Comparison of ENCODE assay signal across 8 mouse cellular contexts in genomic region chr1:36492416-36493139, GRCm38 (mm10). TPM values are rescaled to one million over a fixed set of nuclear protein-coding genes. Genes with fewer than 3 reads are reported as not detected.
DNase-seq lines count a peak whose midpoint lies in the region; ATAC-seq lines count a peak whose summit lies in the region.

No protein-coding gene starts in this region.

- H3K9ac ChIP-seq in hindbrain, embryonic 13.5 days: 0 out of 2 replicates have a peak overlapping the region, but pooled peaks have one; percentile 29
- H3K9ac ChIP-seq in liver, embryonic 11.5 days (ENCODE audit: low read depth, low read length): no peak overlapping the region

- H3K4me1 ChIP-seq in hindbrain, embryonic 13.5 days (replicated peaks): peaks cover 6% of the 10 kb centered on the region; the same call in 1 of the 2 replicates
- H3K4me1 ChIP-seq in liver, embryonic 11.5 days (replicated peaks; ENCODE audit: control insufficient read depth, insufficient read depth, low read length): no peaks in the 10 kb centered on the region

- no peaks in the 10 kb centered on the region for H3K27me3 ChIP-seq in hindbrain, embryonic 13.5 days
- H3K27me3 ChIP-seq in liver, embryonic 11.5 days (replicated peaks; ENCODE audit: control insufficient read depth, insufficient read depth, low read length): no peaks in the 10 kb centered on the region

- DNase-seq in MN1 (ENCODE audit: low spot score): peak; percentile 82
- DNase-seq in cerebellum, adult 11-12 months: peak; percentile 94
- peak; percentile 83 for DNase-seq in gastrocnemius, adult 18-20 months (ENCODE audit: low spot score)
- DNase-seq in liver, embryonic 11.5 days (ENCODE audit: low spot score): no peak
- peak; percentile 76 for DNase-seq in retina, postnatal 7 days (ENCODE audit: low read depth, low spot score)
- no peak for DNase-seq in thymus, postnatal 4 days
- no peak for DNase-seq in layer of hippocampus, postnatal 10 days (ENCODE audit: low spot score in 2 of 2)

- no peaks in the 10 kb centered on the region for H3K36me3 ChIP-seq in hindbrain, embryonic 13.5 days
- H3K36me3 ChIP-seq in liver, embryonic 11.5 days (ENCODE audit: control insufficient read depth, insufficient read depth, low read length): no peaks in the 10 kb centered on the region

- H3K4me2 ChIP-seq in hindbrain, embryonic 13.5 days: no peak overlapping the region
- H3K4me2 ChIP-seq in liver, embryonic 11.5 days: no peak overlapping the region

- no peak overlapping the region for H3K27ac ChIP-seq in hindbrain, embryonic 13.5 days
- no peak overlapping the region for H3K27ac ChIP-seq in liver, embryonic 11.5 days (ENCODE audit: low read depth, low read length)

- ATAC-seq in hindbrain, embryonic 13.5 days (ENCODE audit: low FRiP score): 0 out of 2 replicates have a peak, but pooled peaks have one; percentile 13
- 0 out of 2 replicates have a peak, but pooled peaks have one; percentile 39 for ATAC-seq in liver, embryonic 11.5 days (replicated peaks; ENCODE audit: low FRiP score)

- no peak overlapping the region for H3K4me3 ChIP-seq in hindbrain, embryonic 13.5 days
- H3K4me3 ChIP-seq in liver, embryonic 11.5 days (ENCODE audit: low read depth, low read length): no peak overlapping the region

- 57% methylated on average over 9 of the region's 9 CpGs for WGBS in hindbrain, embryonic 13.5 days
- WGBS in liver, embryonic 11.5 days: 54% methylated on average over 9 of the region's 9 CpGs

- no peaks in the 10 kb centered on the region for H3K9me3 ChIP-seq in hindbrain, embryonic 13.5 days
- H3K9me3 ChIP-seq in liver, embryonic 11.5 days (ENCODE audit: control insufficient read depth, low read length): no peaks in the 10 kb centered on the region

RNA-seq across cellular contexts. Expression of gene Cnnm3, which starts 19.1 kb away (rescaled TPM):
- 10 to 100 TPM; 11.6 TPM for total RNA-seq in gastrocnemius, adult 18-20 months (2021)
- polyA plus RNA-seq in hindbrain, embryonic 13.5 days (2015; fragmentation: Nextera tagmentation; extraction: Ambion mirVana): 4.2 and 5.1 TPM in 2 replicates
- 3.3 and 3.8 TPM in 2 replicates for polyA plus RNA-seq in liver, embryonic 11.5 days (2014; fragmentation: Nextera tagmentation; extraction: Ambion mirVana)
- 10 to 100 TPM; 35.0 to 39.8 TPM for total RNA-seq in layer of hippocampus, postnatal 10 days (2021)

RNA-seq across cellular contexts. Expression of gene Cnnm4, which starts 21.2 kb away (rescaled TPM):
- total RNA-seq in gastrocnemius, adult 18-20 months (2021): 1 to 10 TPM; 7.6 to 8.2 TPM
- 8.9 and 9.7 TPM in 2 replicates for polyA plus RNA-seq in hindbrain, embryonic 13.5 days (2015; fragmentation: Nextera tagmentation; extraction: Ambion mirVana)
- polyA plus RNA-seq in liver, embryonic 11.5 days (2014; fragmentation: Nextera tagmentation; extraction: Ambion mirVana): 5.9 and 6.4 TPM in 2 replicates
- 10 to 100 TPM; 18.3 to 18.5 TPM for total RNA-seq in layer of hippocampus, postnatal 10 days (2021)

RNA-seq across cellular contexts. Expression of gene Ankrd23, which starts 44.1 kb away (rescaled TPM):
- total RNA-seq in gastrocnemius, adult 18-20 months (2021): 1,000 to 10,000 TPM; 3,219 to 3,282 TPM
- polyA plus RNA-seq in hindbrain, embryonic 13.5 days (2015; fragmentation: Nextera tagmentation; extraction: Ambion mirVana): 16.3 and 19.5 TPM in 2 replicates
- 11.0 and 13.4 TPM in 2 replicates for polyA plus RNA-seq in liver, embryonic 11.5 days (2014; fragmentation: Nextera tagmentation; extraction: Ambion mirVana)
- 1 to 10 TPM; 4.9 to 5.0 TPM for total RNA-seq in layer of hippocampus, postnatal 10 days (2021)

RNA-seq across cellular contexts. Expression of gene Gm42417, which starts 46.7 kb away (rescaled TPM):
- 1,000 to 10,000 TPM; 1,348 to 1,458 TPM for total RNA-seq in gastrocnemius, adult 18-20 months (2021)
- polyA plus RNA-seq in hindbrain, embryonic 13.5 days (2015; fragmentation: Nextera tagmentation; extraction: Ambion mirVana): 0.43 TPM in 1 of 2 replicates, not detected in the other
- polyA plus RNA-seq in liver, embryonic 11.5 days (2014; fragmentation: Nextera tagmentation; extraction: Ambion mirVana): not detected in 2 replicates
- total RNA-seq in layer of hippocampus, postnatal 10 days (2021): under 1 TPM in 1 of 2 experiments, not detected in 1; 0.18 TPM

RNA-seq across cellular contexts. Expression of gene Lman2l, which starts 47.5 kb away (rescaled TPM):
- total RNA-seq in gastrocnemius, adult 18-20 months (2021): 10 to 100 TPM; 21.0 to 22.2 TPM
- polyA plus RNA-seq in hindbrain, embryonic 13.5 days (2015; fragmentation: Nextera tagmentation; extraction: Ambion mirVana): 70.4 and 71.1 TPM in 2 replicates
- polyA plus RNA-seq in liver, embryonic 11.5 days (2014; fragmentation: Nextera tagmentation; extraction: Ambion mirVana): 18.1 and 18.7 TPM in 2 replicates
- 10 to 100 TPM; 50.1 to 51.2 TPM for total RNA-seq in layer of hippocampus, postnatal 10 days (2021)

Comparison
In these comparisons a context has a peak if more than half of its experiments do, and no peak if none do; other contexts are left out.
1. DNase-seq: peak in MN1 (single experiment), cerebellum, adult 11-12 months (single experiment), gastrocnemius, adult 18-20 months (single experiment) and retina, postnatal 7 days (single experiment); none in liver, embryonic 11.5 days (single experiment), thymus, postnatal 4 days (single experiment) and layer of hippocampus, postnatal 10 days (0 of 2).
2. RNA of gene Ankrd23, which starts 44.1 kb away (total RNA-seq): 3,219 to 3,282 TPM in gastrocnemius, adult 18-20 months; 4.9 to 5.0 TPM in layer of hippocampus, postnatal 10 days; every median in the first group is over 100 times any median in the second.